Mouse (Mus musculus): ENCODE results near the gene Aldh16a1.
A peak's percentile ranks its signal among the peaks of the same experiment; 100 is the strongest.
"Not testable (repeated sequence)": the region's sequence is repeated elsewhere in the genome, so short reads cannot be mapped to it uniquely, and the experiment has no call there.

Gene Aldh16a1

GRCm38 (mm10) chr7:45103652-45104180 lies 50.7 kb downstream of the Aldh16a1 start, which contains the start of gene Fcgrt:
Fcgrt (minus strand) TSS chr7:45103851.
- peaks cover 63% of the 10 kb centered on the region for H3K4me1 ChIP-seq (replicated peaks; ENCODE audit: low read depth, low read length)
- peaks cover 8% of the 10 kb centered on the region; the same call in 1 of the 2 replicates for H3K36me3 ChIP-seq (ENCODE audit: insufficient read depth, low read length)
- no peaks in the 10 kb centered on the region for H3K9me3 ChIP-seq (ENCODE audit: low read length)
- H3K4me3 ChIP-seq (replicated peaks; ENCODE audit: low read length), result no peak within 1 kb of the TSS
- no peaks in the 10 kb centered on the region for H3K27me3 ChIP-seq (ENCODE audit: insufficient read depth, low read length)
- TF ChIP-seq CTCF (conservative IDR thresholded peaks at IDR 0.05; ENCODE audit: low read length), result no peak
- TF ChIP-seq NANOG (IDR thresholded peaks at IDR 0.05; ENCODE audit: borderline replicate concordance, low read length), result no peak
- TF ChIP-seq POU5F1 (IDR thresholded peaks at IDR 0.05; ENCODE audit: borderline replicate concordance, low read length), result no peak

GRCm38 (mm10) chr7:45102940-45103585 lies 51.3 kb downstream of the Aldh16a1 start:
- H3K9me3 ChIP-seq (ENCODE audit: low read length), result no peaks in the 10 kb centered on the region
- TF ChIP-seq CTCF (conservative IDR thresholded peaks at IDR 0.05; ENCODE audit: low read length), result no peak
- TF ChIP-seq NANOG (IDR thresholded peaks at IDR 0.05; ENCODE audit: borderline replicate concordance, low read length), result no peak
- no peak for TF ChIP-seq POU5F1 (IDR thresholded peaks at IDR 0.05; ENCODE audit: borderline replicate concordance, low read length)
- H3K36me3 ChIP-seq (ENCODE audit: insufficient read depth, low read length), result peaks cover 8% of the 10 kb centered on the region; the same call in 1 of the 2 replicates
- no peaks in the 10 kb centered on the region for H3K27me3 ChIP-seq (ENCODE audit: insufficient read depth, low read length)
- peaks cover 64% of the 10 kb centered on the region for H3K4me1 ChIP-seq (replicated peaks; ENCODE audit: low read depth, low read length)
- no peak overlapping the region for H3K4me3 ChIP-seq (replicated peaks; ENCODE audit: low read length)

- H3K4me3 ChIP-seq (replicated peaks; ENCODE audit: low read length), result no peak overlapping the region
- peaks cover 69% of the 10 kb centered on the region for H3K4me1 ChIP-seq (replicated peaks; ENCODE audit: low read depth, low read length)
- H3K36me3 ChIP-seq (ENCODE audit: insufficient read depth, low read length), result peaks cover 8% of the 10 kb centered on the region; the same call in 1 of the 2 replicates
- no peaks in the 10 kb centered on the region for H3K9me3 ChIP-seq (ENCODE audit: low read length)
- no peaks in the 10 kb centered on the region for H3K27me3 ChIP-seq (ENCODE audit: insufficient read depth, low read length)
- TF ChIP-seq NANOG (IDR thresholded peaks at IDR 0.05; ENCODE audit: borderline replicate concordance, low read length), result no peak
- TF ChIP-seq POU5F1 (IDR thresholded peaks at IDR 0.05; ENCODE audit: borderline replicate concordance, low read length), result no peak
- no peak for TF ChIP-seq CTCF (conservative IDR thresholded peaks at IDR 0.05; ENCODE audit: low read length)
Measured at GRCm38 (mm10) chr7:45102441-45102840, 51.9 kb downstream of the Aldh16a1 start.

DNA sequence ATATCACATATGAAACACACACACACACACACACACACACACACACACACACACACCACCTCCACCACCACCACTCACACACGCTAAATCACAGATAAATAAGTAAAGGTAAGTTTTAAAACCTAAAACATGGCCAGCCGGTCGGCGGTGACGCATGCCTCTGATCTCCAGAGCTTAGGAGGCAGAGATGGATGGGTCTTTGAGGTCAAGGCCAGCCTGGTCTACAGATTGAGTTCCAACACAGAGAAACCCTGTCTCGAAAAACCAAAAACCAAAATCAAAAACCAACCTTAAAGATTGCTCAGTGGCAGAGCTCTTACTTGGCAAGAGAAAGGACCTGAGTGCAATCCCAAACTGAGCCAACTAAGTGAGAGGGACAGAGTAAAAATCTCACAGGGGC lies 54.3 kb downstream of the Aldh16a1 start:
- TF ChIP-seq POU5F1 (IDR thresholded peaks at IDR 0.05; ENCODE audit: borderline replicate concordance, low read length) (no peak), CTCF (conservative IDR thresholded peaks at IDR 0.05; ENCODE audit: low read length) (no peak), NANOG (IDR thresholded peaks at IDR 0.05; ENCODE audit: borderline replicate concordance, low read length) (no peak)
- H3K27me3 ChIP-seq (ENCODE audit: insufficient read depth, low read length), result no peaks in the 10 kb centered on the region
- H3K4me1 ChIP-seq (replicated peaks; ENCODE audit: low read depth, low read length), result peaks cover 64% of the 10 kb centered on the region
- H3K4me3 ChIP-seq (replicated peaks; ENCODE audit: low read length), result no peak overlapping the region
- no peaks in the 10 kb centered on the region for H3K9me3 ChIP-seq (ENCODE audit: low read length)
- peaks cover 8% of the 10 kb centered on the region; the same call in 1 of the 2 replicates for H3K36me3 ChIP-seq (ENCODE audit: insufficient read depth, low read length)

GRCm38 (mm10) chr7:45098541-45099240 lies 55.7 kb downstream of the Aldh16a1 start:
- TF ChIP-seq POU5F1 (IDR thresholded peaks at IDR 0.05; ENCODE audit: borderline replicate concordance, low read length) (no peak), NANOG (IDR thresholded peaks at IDR 0.05; ENCODE audit: borderline replicate concordance, low read length) (no peak), CTCF (conservative IDR thresholded peaks at IDR 0.05; ENCODE audit: low read length) (peak; percentile 89)
- Histone ChIP-seq H3K4me3 (replicated peaks; ENCODE audit: low read length) (no peak overlapping the region), H3K9me3 (ENCODE audit: low read length) (no peaks in the 10 kb centered on the region)

DNA sequence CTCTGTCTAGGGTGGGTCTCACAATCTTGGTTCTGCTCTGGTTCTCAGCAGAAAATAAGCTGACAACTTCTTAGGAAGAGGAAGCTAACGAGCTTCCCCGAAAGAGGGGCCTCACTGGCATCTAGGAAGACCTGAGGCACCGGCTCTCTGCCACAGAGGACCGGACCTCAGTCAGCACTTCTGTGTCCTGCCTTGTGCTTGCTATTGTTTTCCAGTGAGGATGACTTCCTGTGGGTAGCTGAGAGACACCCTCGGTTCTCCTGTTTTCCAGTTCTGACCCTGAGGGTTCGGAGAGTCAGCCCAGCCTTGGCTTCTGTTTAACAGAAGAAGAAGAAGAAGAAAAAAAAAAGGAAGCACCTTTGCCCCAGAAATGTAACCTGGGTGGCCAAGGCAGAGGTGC lies 56.9 kb downstream of the Aldh16a1 start:
- no peak overlapping the region for H3K4me3 ChIP-seq (replicated peaks; ENCODE audit: low read length)
- H3K27me3 ChIP-seq (ENCODE audit: insufficient read depth, low read length), result no peaks in the 10 kb centered on the region
- no peaks in the 10 kb centered on the region for H3K9me3 ChIP-seq (ENCODE audit: low read length)
- peaks cover 7% of the 10 kb centered on the region; the same call in 1 of the 2 replicates for H3K36me3 ChIP-seq (ENCODE audit: insufficient read depth, low read length)
- TF ChIP-seq NANOG (IDR thresholded peaks at IDR 0.05; ENCODE audit: borderline replicate concordance, low read length) (no peak), CTCF (conservative IDR thresholded peaks at IDR 0.05; ENCODE audit: low read length) (no peak), POU5F1 (IDR thresholded peaks at IDR 0.05; ENCODE audit: borderline replicate concordance, low read length) (no peak)
- H3K4me1 ChIP-seq (replicated peaks; ENCODE audit: low read depth, low read length), result peaks cover 65% of the 10 kb centered on the region

More at GRCm38 (mm10) chr7:45098541-45099240, 55.7 kb downstream of the Aldh16a1 start:
- Histone ChIP-seq H3K4me1 (replicated peaks; ENCODE audit: low read depth, low read length) (peaks cover 68% of the 10 kb centered on the region), H3K36me3 (ENCODE audit: insufficient read depth, low read length) (peaks cover 8% of the 10 kb centered on the region; the same call in 1 of the 2 replicates), H3K27me3 (ENCODE audit: insufficient read depth, low read length) (no peaks in the 10 kb centered on the region)

DNA sequence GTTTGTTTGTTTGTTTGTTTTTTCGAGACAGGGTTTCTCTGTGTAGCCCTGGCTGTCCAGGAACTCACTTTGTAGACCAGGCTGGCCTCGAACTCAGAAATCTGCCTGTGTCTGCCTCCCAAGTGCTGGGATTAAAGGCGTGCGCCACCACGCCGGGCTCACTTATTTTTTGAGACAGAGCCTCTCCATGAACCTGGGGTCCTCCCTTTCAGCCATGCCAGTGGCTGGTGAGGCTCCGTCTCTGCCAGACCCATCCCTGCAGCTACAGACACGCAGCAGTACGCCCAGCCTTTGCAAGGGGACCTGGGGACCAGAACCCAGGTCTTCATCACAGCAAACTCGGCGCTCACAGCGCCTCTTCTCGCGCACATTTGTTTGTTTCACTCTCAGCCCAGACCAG lies 58.4 kb downstream of the Aldh16a1 start:
- not testable (repeated sequence) for H3K9me3 ChIP-seq (ENCODE audit: low read length); H3K36me3 ChIP-seq (ENCODE audit: insufficient read depth, low read length); H3K27me3 ChIP-seq (ENCODE audit: insufficient read depth, low read length); H3K4me3 ChIP-seq (replicated peaks; ENCODE audit: low read length)
- peaks cover 66% of the 10 kb centered on the region for H3K4me1 ChIP-seq (replicated peaks; ENCODE audit: low read depth, low read length)

GRCm38 (mm10) chr7:45095367-45095766 lies 59.0 kb downstream of the Aldh16a1 start:
- H3K27me3 ChIP-seq (ENCODE audit: insufficient read depth, low read length), result no peaks in the 10 kb centered on the region
- no peak overlapping the region for H3K4me3 ChIP-seq (replicated peaks; ENCODE audit: low read length)
- no peaks in the 10 kb centered on the region for H3K9me3 ChIP-seq (ENCODE audit: low read length)
- peaks cover 72% of the 10 kb centered on the region for H3K4me1 ChIP-seq (replicated peaks; ENCODE audit: low read depth, low read length)
- H3K36me3 ChIP-seq (ENCODE audit: insufficient read depth, low read length), result no peaks in the 10 kb centered on the region
- TF ChIP-seq POU5F1 (IDR thresholded peaks at IDR 0.05; ENCODE audit: borderline replicate concordance, low read length) (no peak), CTCF (conservative IDR thresholded peaks at IDR 0.05; ENCODE audit: low read length) (no peak), NANOG (IDR thresholded peaks at IDR 0.05; ENCODE audit: borderline replicate concordance, low read length) (no peak)

Data from E14TG2a.4 (cell line).